Mouse (Mus musculus) MEL (cell line): ENCODE results near the gene Rnf26. TPM values are rescaled to one million over a fixed set of nuclear protein-coding genes. Genes with fewer than 3 reads are reported as not detected.
A peak's percentile ranks its signal among the peaks of the same experiment; 100 is the strongest.

Source experiments
- DNase-seq: peaks from one replicate; pipeline ENCODE4 v3.0.0; 2011; ENCODE audit warnings: low read depth, low spot score
- H3K27ac ChIP-seq: 2 replicates; pipeline ENCODE4 v1.5.1; 2012; ENCODE audit warnings: low read depth, mild to moderate bottlenecking, control low read depth, low read length, moderate library complexity; ENCODE audit not compliant: control insufficient read depth
- H3K27me3 ChIP-seq, 2 experiments: fragments of 150-350 bp in 1 of 2; sonication (generic) in 1 of 2; 2 replicates each; pipeline ENCODE4 v1.6.1; 2012; ENCODE audit warnings: low read length in 2 of 2, mild to moderate bottlenecking in 2 of 2, improper control_type of control experiment in 1 of 2, moderate library complexity in 1 of 2; ENCODE audit not compliant: insufficient read depth in 2 of 2, control insufficient read depth in 1 of 2
- H3K36me3 ChIP-seq, 2 experiments: 2 replicates each; pipeline ENCODE4 v1.6.1; 2012 to 2014; ENCODE audit warnings: low read length in 2 of 2, improper control_type of control experiment in 1 of 2, inconsistent platforms in 1 of 2, mild to moderate bottlenecking in 1 of 2; ENCODE audit not compliant: insufficient read depth in 2 of 2, control insufficient read depth in 1 of 2
- H3K4me1 ChIP-seq, 2 experiments: fragments of 150-350 bp in 1 of 2; sonication (generic) in 1 of 2; 2 replicates each; pipeline ENCODE4 v1.6.1; 2012; ENCODE audit warnings: low read length in 2 of 2, improper control_type of control experiment in 1 of 2, mild to moderate bottlenecking in 1 of 2; ENCODE audit not compliant: insufficient read depth in 2 of 2, control insufficient read depth in 1 of 2
- H3K4me3 ChIP-seq, 2 experiments: fragments of 150-350 bp in 1 of 2; sonication (generic) in 1 of 2; 2 replicates each; pipeline ENCODE4 v1.5.1; 2012; ENCODE audit warnings: low read depth in 2 of 2, low read length in 2 of 2, mild to moderate bottlenecking in 2 of 2, moderate library complexity in 2 of 2, control low read depth in 1 of 2, improper control_type of control experiment in 1 of 2; ENCODE audit not compliant: control insufficient read depth in 1 of 2, insufficient read depth in 1 of 2
- H3K79me2 ChIP-seq: 2 replicates; pipeline ENCODE4 v1.6.1; 2012; ENCODE audit warnings: mild to moderate bottlenecking, low read length, moderate library complexity; ENCODE audit not compliant: control insufficient read depth, poor library complexity, insufficient read depth
- H3K9ac ChIP-seq: 2 replicates; pipeline ENCODE4 v1.6.1; 2012; ENCODE audit warnings: low read depth, mild to moderate bottlenecking, control low read depth, low read length, moderate library complexity; ENCODE audit not compliant: control insufficient read depth, poor library complexity, severe bottlenecking
- H3K9me3 ChIP-seq: fragments of 150-350 bp; sonication (generic); replicated peaks from 2 replicates; pipeline ENCODE4 v1.6.1; 2012; ENCODE audit warnings: mild to moderate bottlenecking, low read length, improper control_type of control experiment, moderate library complexity; ENCODE audit not compliant: insufficient read depth
- BHLHE40 ChIP-seq: IDR thresholded peaks from 2 replicates; pipeline ENCODE4 v1.6.1; 2012; ENCODE audit warnings: low read depth, mild to moderate bottlenecking, inconsistent platforms, low read length, improper control_type of control experiment, borderline replicate concordance
- CTCF ChIP-seq, 3 experiments: IDR thresholded peaks in 2 of 3; conservative IDR thresholded peaks in 1 of 3; 2 replicates each; pipeline ENCODE4 v1.5.1; 2011 to 2012; ENCODE audit warnings: low read length in 3 of 3, low read depth in 2 of 3, mild to moderate bottlenecking in 2 of 3, improper control_type of control experiment in 1 of 3, inconsistent platforms in 1 of 3, mixed read lengths in 1 of 3, moderate library complexity in 1 of 3; ENCODE audit not compliant: control insufficient read depth in 1 of 3, insufficient read depth in 1 of 3, poor library complexity in 1 of 3, severe bottlenecking in 1 of 3
- E2F4 ChIP-seq: IDR thresholded peaks from 2 replicates; pipeline ENCODE4 v1.6.1; 2011; ENCODE audit warnings: low read depth, low read length, improper control_type of control experiment, borderline replicate concordance
- ELF1 ChIP-seq: IDR thresholded peaks from 2 replicates; pipeline ENCODE4 v1.6.1; 2014; ENCODE audit warnings: low read depth, mild to moderate bottlenecking, inconsistent platforms, low read length, improper control_type of control experiment, moderate library complexity
- EP300 ChIP-seq, 2 experiments: IDR thresholded peaks; 2 replicates each; pipeline ENCODE4 v1.6.1; 2011; ENCODE audit warnings: improper control_type of control experiment in 2 of 2, low read length in 2 of 2, low read depth in 1 of 2, mild to moderate bottlenecking in 1 of 2
- GABPA ChIP-seq: IDR thresholded peaks from 2 replicates; pipeline ENCODE4 v1.6.1; 2012; ENCODE audit warnings: low read depth, mild to moderate bottlenecking, inconsistent platforms, low read length, improper control_type of control experiment, moderate library complexity
- GATA1 ChIP-seq: IDR thresholded peaks from 2 replicates; pipeline ENCODE4 v1.6.1; 2011; ENCODE audit warnings: low read depth, low read length, improper control_type of control experiment
- HCFC1 ChIP-seq: IDR thresholded peaks from 2 replicates; pipeline ENCODE4 v1.6.1; 2012; ENCODE audit warnings: low read depth, mild to moderate bottlenecking, inconsistent platforms, low read length, improper control_type of control experiment, moderate library complexity
- JUND ChIP-seq: IDR thresholded peaks from 2 replicates; pipeline ENCODE4 v1.6.1; 2011; ENCODE audit warnings: low read depth, mild to moderate bottlenecking, improper control_type of control experiment, low read length
- MAFK ChIP-seq: IDR thresholded peaks from 2 replicates; pipeline ENCODE4 v1.6.1; 2011; ENCODE audit warnings: low read depth, mild to moderate bottlenecking, low read length, improper control_type of control experiment, borderline replicate concordance
- MAX ChIP-seq: IDR thresholded peaks from 2 replicates; pipeline ENCODE4 v1.6.1; 2011; ENCODE audit warnings: low read length, improper control_type of control experiment
- MAZ ChIP-seq: IDR thresholded peaks from 2 replicates; pipeline ENCODE4 v1.6.1; 2012; ENCODE audit warnings: low read depth, mild to moderate bottlenecking, inconsistent platforms, low read length, improper control_type of control experiment
- NELFE ChIP-seq: IDR thresholded peaks from 2 replicates; pipeline ENCODE4 v1.6.1; 2011; ENCODE audit warnings: low read depth, low read length, improper control_type of control experiment
- NRF1 ChIP-seq: IDR thresholded peaks from 2 replicates; pipeline ENCODE4 v1.6.1; 2014; ENCODE audit warnings: low read depth, mild to moderate bottlenecking, inconsistent platforms, low read length, improper control_type of control experiment, moderate library complexity; ENCODE audit not compliant: poor library complexity, insufficient read depth, severe bottlenecking
- POLR2AphosphoS2 ChIP-seq: IDR thresholded peaks from 2 replicates; pipeline ENCODE4 v1.6.1; 2011; ENCODE audit warnings: low read length, improper control_type of control experiment
- RAD21 ChIP-seq: IDR thresholded peaks from 2 replicates; pipeline ENCODE4 v1.6.1; 2011; ENCODE audit warnings: mild to moderate bottlenecking, low read depth, low read length, improper control_type of control experiment
- RCOR1 ChIP-seq: IDR thresholded peaks from 2 replicates; pipeline ENCODE4 v1.6.1; 2012; ENCODE audit warnings: low read depth, mild to moderate bottlenecking, inconsistent platforms, low read length, improper control_type of control experiment
- SIN3A ChIP-seq: IDR thresholded peaks from 2 replicates; pipeline ENCODE4 v1.6.1; 2012; ENCODE audit warnings: low read length, improper control_type of control experiment, inconsistent platforms
- SMC3 ChIP-seq: IDR thresholded peaks from 2 replicates; pipeline ENCODE4 v1.6.1; 2011; ENCODE audit warnings: low read depth, low read length, improper control_type of control experiment
- TBP ChIP-seq: IDR thresholded peaks from 2 replicates; pipeline ENCODE4 v1.8.0; 2011; ENCODE audit warnings: low read depth, low read length, improper control_type of control experiment
- TCF12 ChIP-seq: IDR thresholded peaks from 2 replicates; pipeline ENCODE4 v1.6.1; 2014; ENCODE audit warnings: low read depth, mild to moderate bottlenecking, inconsistent platforms, low read length, improper control_type of control experiment, moderate library complexity
- UBTF ChIP-seq: IDR thresholded peaks from 2 replicates; pipeline ENCODE4 v1.6.1; 2012; ENCODE audit warnings: low read depth, mild to moderate bottlenecking, inconsistent platforms, low read length, improper control_type of control experiment, moderate library complexity, borderline replicate concordance; ENCODE audit not compliant: insufficient read depth
- USF1 ChIP-seq: IDR thresholded peaks from 2 replicates; pipeline ENCODE4 v1.6.1; 2014; ENCODE audit warnings: low read depth, mild to moderate bottlenecking, inconsistent platforms, low read length, improper control_type of control experiment, moderate library complexity
- ZC3H11A ChIP-seq: IDR thresholded peaks from 2 replicates; pipeline ENCODE4 v1.6.1; 2012; ENCODE audit warnings: low read depth, mild to moderate bottlenecking, inconsistent platforms, low read length, improper control_type of control experiment
- ZNF384 ChIP-seq: IDR thresholded peaks from 2 replicates; pipeline ENCODE4 v1.6.1; 2012; ENCODE audit warnings: low read depth, mild to moderate bottlenecking, inconsistent platforms, low read length, improper control_type of control experiment
- polyA plus RNA-seq, 2 experiments: library from polyadenylated mRNA; stranded (reverse) in 1 of 2; unstranded in 1 of 2; fragments of >175 nt in 1 of 2; fragments of >200 nt in 1 of 2; gene quantifications; 2 replicates each; pipeline versions ENCODE4 v1.2.1 to v1.2.4; 2012; ENCODE audit warnings: low replicate concordance in 2 of 2, low read depth in 1 of 2; ENCODE audit not compliant: insufficient read length in 2 of 2, insufficient read depth in 1 of 2, missing spikeins in 1 of 2
- total RNA-seq: library from RNA; depleted of rRNA; stranded (reverse); fragments of 300-350 nt; gene quantifications from 2 replicates; pipeline ENCODE4 v1.2.3, GENCODE M21; 2012

Rnf26 gene
- total and polyA plus RNA-seq, 3 experiments, result 14.0 to 55.1 TPM; not detected in 1

DNA sequence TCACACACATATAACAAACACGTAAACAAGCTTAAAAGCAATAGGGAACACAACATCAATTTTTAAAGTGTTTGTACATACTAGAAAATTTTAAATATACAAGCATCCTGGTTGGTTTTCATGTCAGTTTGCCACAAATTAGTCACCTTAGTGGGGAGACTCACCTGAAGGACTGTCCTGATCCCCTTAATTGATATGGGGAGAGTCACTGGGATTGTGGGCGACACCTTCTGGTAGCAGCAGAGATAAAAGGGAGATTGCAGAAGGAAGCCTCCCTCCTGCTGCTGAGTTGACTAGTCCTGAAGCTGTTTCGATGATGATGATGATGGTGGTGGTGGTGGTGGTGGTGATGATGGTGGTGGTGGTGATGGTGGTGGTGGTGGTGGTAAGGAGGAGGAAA lies 60.5 kb downstream of the Rnf26 start:
- Histone ChIP-seq H3K4me1 (peaks cover 0 to 19% of the 10 kb centered on the region in 2 experiments; a peak in 3 of 4 replicates), H3K27ac (no peak overlapping the region), H3K9ac (no peak overlapping the region), H3K4me3 (no peak overlapping the region), H3K36me3 (peaks cover 0 to 7% of the 10 kb centered on the region in 2 experiments; a peak in 2 of 4 replicates), H3K9me3 (no peaks in the 10 kb centered on the region), H3K79me2 (no peaks in the 10 kb centered on the region), H3K27me3 (no peaks in the 10 kb centered on the region)
- no peak for DNase-seq
- TF ChIP-seq ZNF384 (no peak), NELFE (no peak), GATA1 (0 out of 2 replicates have a peak, but pooled peaks have one; percentile 12), POLR2AphosphoS2 (no peak), TCF12 (no peak), SMC3 (peak; percentile 32), ZC3H11A (no peak), GABPA (no peak), MAZ (no peak), TBP (no peak), SIN3A (no peak), NRF1 (no peak), MAFK (no peak), RAD21 (no peak), UBTF (no peak), MAX (no peak), HCFC1 (no peak), EP300 (IDR thresholded peaks at IDR 0.05; ENCODE audit: low read depth in 1 of 2, low read length in 2 of 2) (no peak), BHLHE40 (no peak), E2F4 (no peak), RCOR1 (no peak), USF1 (no peak), JUND (no peak), CTCF (IDR thresholded peaks at IDR 0.05 in 2 of 3, conservative IDR thresholded peaks at IDR 0.05 in 1 of 3; ENCODE audit: control insufficient read depth in 1 of 3, insufficient read depth in 1 of 3, low read depth in 2 of 3, low read length in 3 of 3, poor library complexity in 1 of 3, severe bottlenecking in 1 of 3) (peak in 2 of 3 experiments; percentile 6 to 29; a peak in 2 of 6 replicates), ELF1 (no peak)
- TF ChIP-seq, all 39 proteins: peak for 3
